Mouse (Mus musculus): ENCODE data around the gene Plekhm3.

Gene Plekhm3

GRCm38 (mm10) chr1:64927437-64928274 is 29.0 kb downstream of the Plekhm3 start:
- no peak for DNase-seq

- no peak for DNase-seq
Measured at GRCm38 (mm10) chr1:64925594-64925993, 31.0 kb downstream of the Plekhm3 start.

- no peak for DNase-seq
Measured at GRCm38 (mm10) chr1:64924283-64924682, 32.3 kb downstream of the Plekhm3 start.

- DNase-seq = peak; percentile 14 to 24
Measured at GRCm38 (mm10) chr1:64918810-64919528, 37.7 kb downstream of the Plekhm3 start.

- DNase-seq = no peak
Measured at GRCm38 (mm10) chr1:64917966-64918365, 38.7 kb downstream of the Plekhm3 start.

- no peak for DNase-seq
Measured at GRCm38 (mm10) chr1:64916884-64917507, 39.6 kb downstream of the Plekhm3 start.

- DNase-seq = no peak
Measured at GRCm38 (mm10) chr1:64914356-64914755, 42.3 kb downstream of the Plekhm3 start.

- no peak for DNase-seq
Measured at GRCm38 (mm10) chr1:64907740-64908139, 48.9 kb downstream of the Plekhm3 start.

GRCm38 (mm10) chr1:64906226-64906625 is 50.4 kb downstream of the Plekhm3 start:
- no peak for DNase-seq

- DNase-seq = peak; percentile 16 to 33
Measured at GRCm38 (mm10) chr1:64903415-64903814, 53.2 kb downstream of the Plekhm3 start.

GRCm38 (mm10) chr1:64902804-64903203 is 53.8 kb downstream of the Plekhm3 start:
- DNase-seq = no peak

- no peak for DNase-seq
Measured at GRCm38 (mm10) chr1:64899763-64900162, 56.9 kb downstream of the Plekhm3 start.

GRCm38 (mm10) chr1:64897485-64897884 is 59.1 kb downstream of the Plekhm3 start:
- no peak for DNase-seq

- no peak for DNase-seq
Measured at GRCm38 (mm10) chr1:64893806-64894205, 62.8 kb downstream of the Plekhm3 start.

GRCm38 (mm10) chr1:64891332-64891731 is 65.3 kb downstream of the Plekhm3 start:
- no peak for DNase-seq

GRCm38 (mm10) chr1:64887502-64888203 is 69.0 kb downstream of the Plekhm3 start:
- DNase-seq = no peak

- no peak for DNase-seq
Measured at GRCm38 (mm10) chr1:64886718-64887117, 69.9 kb downstream of the Plekhm3 start.

- no peak for DNase-seq
Measured at GRCm38 (mm10) chr1:64885328-64885727, 71.3 kb downstream of the Plekhm3 start.

GRCm38 (mm10) chr1:64884007-64884406 is 72.6 kb downstream of the Plekhm3 start:
- no peak for DNase-seq

- DNase-seq = no peak
Measured at GRCm38 (mm10) chr1:64880613-64881012, 76.0 kb downstream of the Plekhm3 start.

- peak; percentile 44 to 55 for DNase-seq
Measured at GRCm38 (mm10) chr1:64878795-64879240, 77.8 kb downstream of the Plekhm3 start.

- DNase-seq = peak; percentile 23 to 34
Measured at GRCm38 (mm10) chr1:64876276-64876675, 80.3 kb downstream of the Plekhm3 start.

GRCm38 (mm10) chr1:64875712-64876111 is 80.9 kb downstream of the Plekhm3 start:
- DNase-seq = no peak

All from kidney, postnatal 4 days (tissue).